ENCODE assay signal across 15 mouse cellular contexts in genomic region chr3:119143034-119143433, GRCm38 (mm10).
"Had no signal": no experiment of that assay in that cellular context is flagged by ENCODE, and none has a peak within 500 bp of the region (broad histone marks: within the 10 kb centered on the region; RNA-seq: fewer than 3 reads in every experiment).

No protein-coding gene starts in this region.

- H3K27ac ChIP-seq: limb, embryonic 15.5 days; liver, embryonic 12.5 days; lung, embryonic 15.5 days; macrophage; midbrain, embryonic 12.5 days had no signal

- H3K9me3 ChIP-seq: limb, embryonic 15.5 days; lung, embryonic 15.5 days; midbrain, embryonic 12.5 days had no signal

- H3K27me3 ChIP-seq: limb, embryonic 15.5 days; liver, embryonic 12.5 days; lung, embryonic 15.5 days; megakaryocyte, embryonic 14.5 days; midbrain, embryonic 12.5 days had no signal

- H3K9ac ChIP-seq: limb, embryonic 15.5 days; liver, embryonic 12.5 days; lung, embryonic 15.5 days; midbrain, embryonic 12.5 days had no signal

- ATAC-seq: intestine, postnatal 0 days; liver, embryonic 12.5 days had no signal

- H3K4me3 ChIP-seq: limb, embryonic 15.5 days; liver, embryonic 12.5 days; lung, embryonic 15.5 days; midbrain, embryonic 12.5 days had no signal

- H3K4me2 ChIP-seq: limb, embryonic 15.5 days; liver, embryonic 12.5 days; lung, embryonic 15.5 days; midbrain, embryonic 12.5 days had no signal

- H3K36me3 ChIP-seq: limb, embryonic 15.5 days; liver, embryonic 12.5 days; lung, embryonic 15.5 days; midbrain, embryonic 12.5 days had no signal

- DNase-seq: kidney, adult 8-10 months; kidney, postnatal 25 days; layer of hippocampus, adult 9-11 months; layer of hippocampus, postnatal 36 days; lung, postnatal 14 days; right cerebral cortex, adult 18-20 months; right cerebral cortex, postnatal 25 days; thymus, postnatal 36 days had no signal

- H3K4me1 ChIP-seq: limb, embryonic 15.5 days; liver, embryonic 12.5 days; lung, embryonic 15.5 days; megakaryocyte, embryonic 14.5 days had no signal
